Mouse (Mus musculus) heart, embryonic 11.5 days (tissue): Measurements from ENCODE around the gene Nav2. TPM values are rescaled to one million over a fixed set of nuclear protein-coding genes. Genes with fewer than 3 reads are reported as not detected.

ENCODE experiments used
- ATAC-seq: fragments of 200-750 bp; cut with Nextera tagmentation; replicated peaks from 2 replicates; pipeline ENCODE4 v1.8.0; 2017; ENCODE audit warnings: moderate library complexity; ENCODE audit not compliant: insufficient number of reproducible peaks, low FRiP score, low TSS enrichment
- H3K27ac ChIP-seq: fragments of 300-500 bp; sonication (generic); 2 replicates; pipeline ENCODE4 v1.5.1; 2014; ENCODE audit warnings: mild to moderate bottlenecking, low read depth, low read length
- H3K27me3 ChIP-seq: fragments of 300-500 bp; sonication (generic); 2 replicates; pipeline ENCODE4 v1.6.1; 2014; ENCODE audit warnings: mild to moderate bottlenecking, low read length, mixed read lengths; ENCODE audit not compliant: control insufficient read depth, insufficient read depth
- H3K36me3 ChIP-seq: fragments of 300-500 bp; sonication (generic); 2 replicates; pipeline ENCODE4 v1.6.1; 2014; ENCODE audit warnings: mild to moderate bottlenecking, low read length, moderate library complexity, mixed read lengths; ENCODE audit not compliant: control insufficient read depth, insufficient read depth
- H3K4me1 ChIP-seq: fragments of 300-500 bp; sonication (generic); 2 replicates; pipeline ENCODE4 v1.6.1; 2014; ENCODE audit warnings: low read length; ENCODE audit not compliant: control insufficient read depth, insufficient read depth
- H3K4me2 ChIP-seq: fragments of 300-500 bp; sonication (generic); 2 replicates; pipeline ENCODE4 v1.6.1; 2014; ENCODE audit warnings: mild to moderate bottlenecking, moderate library complexity
- H3K4me3 ChIP-seq: fragments of 300-500 bp; sonication (generic); 2 replicates; pipeline ENCODE4 v1.5.1; 2014; ENCODE audit warnings: low read depth, low read length
- H3K9ac ChIP-seq: fragments of 300-500 bp; sonication (generic); 2 replicates; pipeline ENCODE4 v1.6.1; 2014; ENCODE audit warnings: mild to moderate bottlenecking, low read depth, low read length, moderate library complexity
- H3K9me3 ChIP-seq: fragments of 300-500 bp; sonication (generic); replicated peaks from 2 replicates; pipeline ENCODE4 v1.6.1; 2016; ENCODE audit warnings: low read length; ENCODE audit not compliant: control insufficient read depth
- WGBS: fragments of 180-500 bp; shearing (Covaris S2); extraction: QIAGEN DNeasy Blood & Tissue Kit; methylation state at CpG from one replicate; pipeline ENCODE4 v1.1.7; 2014; ENCODE audit not compliant: insufficient replicate concordance; 5-methylcytosine and 5-hydroxymethylcytosine counted together
- polyA plus RNA-seq: library from polyadenylated mRNA; unstranded; fragments of >200 nt; fragmentation: Nextera tagmentation; extraction: Ambion mirVana; gene quantifications from 2 replicates; pipeline ENCODE4 v1.2.1, GENCODE M21; 2014

The Nav2 gene
- polyA plus RNA-seq, 1 experiment from 2014 or later, result 32.2 TPM

DNA sequence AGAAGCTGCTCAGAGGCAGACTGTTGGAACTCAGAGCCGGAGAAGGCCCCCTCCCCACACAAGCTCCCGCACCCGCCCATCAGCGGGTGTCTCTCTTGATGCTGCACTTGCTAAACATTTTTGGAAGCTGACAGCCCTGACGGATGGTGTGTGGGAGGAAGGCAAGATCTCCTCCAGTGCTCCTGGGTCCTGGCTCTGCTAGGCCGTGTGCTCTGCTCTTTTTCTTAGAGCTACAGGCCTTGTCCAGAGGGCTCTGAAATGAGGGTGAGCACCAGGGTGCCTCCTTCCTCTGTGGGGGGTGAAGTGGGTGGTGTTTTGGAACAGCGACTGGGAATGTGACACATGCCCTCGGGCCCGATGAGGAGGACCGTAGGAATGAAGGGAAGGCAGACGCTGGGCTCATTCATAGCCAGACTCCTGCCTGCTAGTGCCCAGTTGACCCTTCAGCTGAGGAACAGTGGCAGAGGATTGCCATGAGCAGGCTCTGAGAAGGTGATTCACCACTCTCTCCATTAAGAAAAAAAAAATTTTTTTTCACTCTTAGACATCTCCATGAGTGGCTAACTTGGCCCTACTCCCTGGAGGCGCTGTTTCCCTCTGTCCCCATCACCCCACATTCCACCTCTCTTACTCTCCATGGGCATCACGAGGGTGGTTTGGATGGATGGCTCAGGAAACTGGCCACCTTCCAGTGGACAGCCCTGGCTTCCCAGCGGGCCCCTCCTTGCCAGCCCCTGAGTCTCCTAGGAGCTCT is 340.0 kb downstream of the Nav2 start:
- no peaks in the 10 kb centered on the region for H3K36me3 ChIP-seq
- peaks cover 26% of the 10 kb centered on the region for H3K4me1 ChIP-seq
- no peak for ATAC-seq
- peaks cover 22% of the 10 kb centered on the region for H3K27me3 ChIP-seq
- H3K4me3 ChIP-seq, result peak overlapping the region; percentile 56
- H3K4me2 ChIP-seq, result peak overlapping the region; percentile 92
- 37% methylated on average over 14 of the region's 14 CpGs for WGBS
- peak overlapping the region; percentile 69 for H3K27ac ChIP-seq
- H3K9ac ChIP-seq, result peak overlapping the region; percentile 59
- H3K9me3 ChIP-seq, result no peaks in the 10 kb centered on the region

DNA sequence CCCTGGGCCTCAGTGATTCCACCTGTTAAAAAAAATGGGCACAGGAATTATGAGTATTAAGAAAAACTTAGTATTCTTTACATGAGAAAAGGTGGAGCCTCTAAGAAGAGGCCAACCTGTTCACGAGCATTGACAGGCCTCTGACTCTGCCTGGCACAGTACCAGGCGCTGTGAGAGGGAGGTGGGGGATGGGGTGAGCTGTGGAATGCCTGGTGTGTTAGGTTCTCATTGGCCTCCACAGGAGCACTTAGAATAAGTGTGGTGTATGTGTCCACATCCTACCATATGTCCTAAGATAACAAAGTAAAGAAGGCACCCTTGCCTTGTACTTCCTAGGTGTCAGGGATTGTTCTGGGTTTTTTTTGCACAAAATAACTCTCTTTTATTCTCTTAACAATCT is 340.9 kb downstream of the Nav2 start:
- Histone ChIP-seq H3K4me1 (peaks cover 26% of the 10 kb centered on the region), H3K27ac (no peak overlapping the region), H3K4me3 (no peak overlapping the region), H3K9ac (no peak overlapping the region), H3K36me3 (no peaks in the 10 kb centered on the region), H3K4me2 (peak overlapping the region; percentile 7; the same call in 1 of the 2 replicates), H3K27me3 (peaks cover 22% of the 10 kb centered on the region), H3K9me3 (no peaks in the 10 kb centered on the region)
- WGBS, result 78% methylated on average over 2 of the region's 2 CpGs
- ATAC-seq, result no peak

DNA sequence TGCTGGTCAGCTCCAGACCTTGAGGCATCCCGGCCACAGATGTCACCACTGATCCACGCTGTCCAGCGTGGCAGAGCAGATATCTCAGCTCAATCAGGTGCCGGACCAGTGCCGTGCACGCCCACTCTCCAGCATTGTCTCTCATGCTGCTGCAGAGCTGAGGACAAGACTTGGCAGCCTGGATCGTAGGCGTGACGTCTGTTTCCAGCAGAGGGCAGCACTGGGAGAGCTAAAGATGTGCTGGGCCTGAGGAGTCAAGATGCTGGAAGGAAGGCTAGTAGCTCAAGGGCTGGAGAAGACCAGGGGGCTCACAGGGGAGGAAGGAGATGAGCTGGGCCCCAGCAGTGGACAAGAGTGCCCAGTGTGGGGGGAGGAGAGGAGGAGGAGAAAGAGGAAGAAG is 341.5 kb downstream of the Nav2 start:
- Histone ChIP-seq H3K4me1 (peaks cover 26% of the 10 kb centered on the region), H3K9me3 (no peaks in the 10 kb centered on the region), H3K4me2 (no peak overlapping the region; the same call in 1 of the 2 replicates), H3K9ac (no peak overlapping the region), H3K4me3 (no peak overlapping the region), H3K36me3 (no peaks in the 10 kb centered on the region), H3K27me3 (peaks cover 22% of the 10 kb centered on the region), H3K27ac (no peak overlapping the region)
- no peak for ATAC-seq
- WGBS, result 9% methylated on average over 9 of the region's 9 CpGs

DNA sequence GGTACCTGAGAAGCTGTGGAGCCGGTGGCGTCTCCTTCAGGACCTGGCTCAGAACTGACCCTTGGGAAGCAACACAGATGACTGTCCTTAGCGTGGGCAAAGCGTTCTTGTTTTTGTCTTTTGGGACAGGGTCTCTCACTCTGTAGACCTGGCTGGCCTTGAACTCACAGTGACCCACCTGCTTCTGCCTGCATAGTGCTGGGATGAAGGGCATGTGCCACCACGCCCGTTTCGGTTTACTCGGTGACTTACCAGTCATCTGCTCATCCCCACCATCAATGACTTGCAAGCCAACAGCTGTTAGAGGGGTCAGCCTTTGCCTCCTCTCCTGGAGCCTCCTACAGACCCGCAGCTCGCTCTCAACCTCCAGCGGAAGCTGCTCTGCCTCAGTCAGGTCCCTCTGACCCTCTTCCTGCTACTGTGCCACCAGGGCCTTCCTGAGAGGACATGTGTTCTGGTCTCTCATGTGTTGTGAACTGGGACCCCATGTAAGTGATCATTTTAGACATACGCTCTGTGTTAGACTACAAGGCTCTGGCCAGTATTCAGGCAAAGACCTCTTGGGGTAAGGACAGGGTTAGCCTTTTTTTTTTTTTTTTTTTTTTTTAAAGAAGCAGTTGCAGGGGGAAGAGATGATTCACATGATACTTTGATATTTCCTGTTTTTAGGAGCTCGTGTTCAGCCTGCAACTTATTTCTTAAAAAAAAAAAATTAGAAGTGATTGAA is 342.2 kb downstream of the Nav2 start:
- Histone ChIP-seq H3K4me2 (no peak overlapping the region), H3K4me3 (no peak overlapping the region), H3K4me1 (peaks cover 23% of the 10 kb centered on the region), H3K27me3 (peaks cover 22% of the 10 kb centered on the region), H3K9ac (no peak overlapping the region), H3K9me3 (no peaks in the 10 kb centered on the region), H3K27ac (no peak overlapping the region), H3K36me3 (no peaks in the 10 kb centered on the region)
- ATAC-seq, result no peak
- 86% methylated on average over 13 of the region's 13 CpGs for WGBS

DNA sequence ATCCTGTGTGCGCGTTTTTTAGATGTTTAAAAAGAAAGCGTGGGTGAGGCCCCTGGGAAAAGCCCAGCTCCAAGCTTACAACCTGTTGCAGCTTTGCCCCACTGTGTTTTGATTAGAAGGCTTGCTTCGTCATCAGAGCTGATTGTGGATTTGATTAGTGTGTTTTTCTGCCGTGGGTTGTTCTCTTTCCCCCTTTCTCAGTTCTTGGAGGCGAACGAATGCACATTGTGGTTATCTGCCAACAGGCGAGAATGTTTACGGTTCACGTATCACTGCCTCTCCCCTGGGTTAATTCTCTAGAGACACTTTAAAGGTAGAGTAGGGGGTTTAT is 342.8 kb downstream of the Nav2 start:
- Histone ChIP-seq H3K36me3 (no peaks in the 10 kb centered on the region), H3K4me3 (no peak overlapping the region), H3K27ac (no peak overlapping the region), H3K4me2 (no peak overlapping the region), H3K9ac (no peak overlapping the region), H3K27me3 (peaks cover 22% of the 10 kb centered on the region), H3K9me3 (no peaks in the 10 kb centered on the region), H3K4me1 (peaks cover 23% of the 10 kb centered on the region)
- ATAC-seq, result no peak
- WGBS, result 66% methylated on average over 10 of the region's 10 CpGs

DNA sequence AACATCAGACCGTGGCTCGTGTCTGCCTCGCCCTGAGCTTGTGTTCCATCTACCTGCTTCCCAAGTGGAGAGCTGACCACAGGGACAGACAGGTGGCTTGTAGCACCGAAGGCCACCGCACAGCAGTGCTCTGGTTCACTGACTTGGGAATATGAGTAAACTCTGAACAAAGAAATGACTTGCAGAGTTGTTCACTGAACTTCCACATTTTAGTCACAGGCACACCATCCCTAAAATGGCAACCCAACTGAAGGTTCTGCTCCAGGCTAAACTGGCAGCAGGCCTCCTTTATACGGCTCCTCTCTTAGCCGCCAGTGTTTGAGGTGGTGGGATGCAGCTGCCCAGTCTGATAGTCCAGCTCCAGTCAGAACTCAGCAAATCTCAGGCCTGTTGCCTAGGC is 343.9 kb downstream of the Nav2 start:
- peaks cover 16% of the 10 kb centered on the region for H3K27me3 ChIP-seq
- no peaks in the 10 kb centered on the region for H3K36me3 ChIP-seq
- 86% methylated on average over 7 of the region's 7 CpGs for WGBS
- H3K9me3 ChIP-seq, result no peaks in the 10 kb centered on the region
- peaks cover 24% of the 10 kb centered on the region for H3K4me1 ChIP-seq
- no peak for ATAC-seq
- no peak overlapping the region for H3K4me2 ChIP-seq
- no peak overlapping the region for H3K9ac ChIP-seq
- no peak overlapping the region for H3K4me3 ChIP-seq
- H3K27ac ChIP-seq, result no peak overlapping the region

DNA sequence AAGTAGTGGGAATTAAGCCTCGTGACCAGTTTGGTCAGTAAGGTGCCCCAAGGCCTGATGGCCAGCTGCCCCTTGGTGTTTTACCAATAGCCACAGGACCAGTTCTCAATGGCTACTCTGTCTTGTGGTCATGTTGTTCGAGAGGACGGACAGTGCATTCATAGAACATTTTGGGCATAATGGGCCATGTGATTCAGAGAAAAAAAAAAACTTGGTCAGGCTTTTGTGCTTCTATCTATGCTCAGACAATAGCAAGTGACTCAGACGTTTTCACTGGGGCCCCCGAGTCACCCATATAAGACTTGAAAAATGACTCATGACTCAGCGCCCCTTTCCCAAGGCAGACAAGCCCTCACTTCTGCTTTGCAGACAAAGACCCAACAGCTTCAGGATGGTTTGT is 344.4 kb downstream of the Nav2 start:
- WGBS, result 75% methylated on average over 6 of the region's 6 CpGs
- Histone ChIP-seq H3K27me3 (peaks cover 12% of the 10 kb centered on the region), H3K9ac (no peak overlapping the region), H3K36me3 (no peaks in the 10 kb centered on the region), H3K4me3 (no peak overlapping the region), H3K27ac (no peak overlapping the region), H3K4me1 (peaks cover 26% of the 10 kb centered on the region), H3K4me2 (no peak overlapping the region), H3K9me3 (no peaks in the 10 kb centered on the region)
- ATAC-seq, result no peak

DNA sequence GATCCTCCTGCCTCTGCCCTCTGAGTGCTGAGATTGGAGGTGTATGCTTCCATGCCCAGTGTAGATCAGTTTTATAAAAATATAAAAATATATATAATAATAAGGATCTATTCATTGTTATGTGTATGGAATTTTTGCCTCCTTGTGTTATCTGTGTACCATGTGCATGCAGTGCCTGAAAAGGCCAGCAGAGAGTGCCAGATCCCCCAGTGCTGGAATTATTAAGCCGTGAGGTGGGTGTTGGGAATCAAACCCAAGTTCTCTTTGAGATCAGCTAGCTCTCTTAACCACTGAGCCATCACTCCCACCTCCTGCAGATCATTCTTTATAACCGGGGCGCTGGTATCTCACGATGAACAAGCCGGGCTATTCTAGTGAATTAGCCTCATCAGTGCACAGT is 346.5 kb downstream of the Nav2 start:
- Histone ChIP-seq H3K9me3 (no peaks in the 10 kb centered on the region), H3K36me3 (no peaks in the 10 kb centered on the region), H3K4me2 (no peak overlapping the region), H3K4me1 (peaks cover 10% of the 10 kb centered on the region), H3K27me3 (no peaks in the 10 kb centered on the region), H3K9ac (no peak overlapping the region), H3K4me3 (no peak overlapping the region), H3K27ac (no peak overlapping the region)
- WGBS, result 85% methylated on average over 5 of the region's 5 CpGs
- ATAC-seq, result no peak
